Mouse (Mus musculus) yolk sac, embryonic 10.5 days (tissue): ENCODE measurements around the gene Pom121.

Experiments
- DNase-seq: peaks from one replicate; pipeline ENCODE4 v3.0.0-alpha.2; 2017; ENCODE audit warnings: low spot score

The Pom121 gene

DNA sequence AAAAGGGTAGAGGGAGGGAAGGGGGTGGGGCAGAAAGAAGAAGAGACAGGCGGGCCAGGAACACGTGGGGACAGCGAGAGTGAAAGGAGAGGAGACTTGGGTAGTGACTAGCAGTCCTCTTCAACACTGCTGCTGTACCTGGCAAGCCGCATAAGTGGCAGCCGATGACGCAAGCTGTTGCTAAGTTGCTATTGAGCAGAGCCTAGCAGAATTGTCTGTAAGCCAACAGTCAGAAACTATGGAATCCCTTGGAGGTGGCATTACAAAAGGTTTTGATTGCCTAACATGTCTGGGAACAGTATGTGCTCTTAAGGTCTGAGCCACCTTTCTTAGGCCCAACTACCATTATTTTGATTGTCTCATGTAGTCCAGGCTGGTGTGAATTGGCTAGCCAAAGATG is 26.0 kb downstream of the Pom121 start:
- DNase-seq: no peak

DNA sequence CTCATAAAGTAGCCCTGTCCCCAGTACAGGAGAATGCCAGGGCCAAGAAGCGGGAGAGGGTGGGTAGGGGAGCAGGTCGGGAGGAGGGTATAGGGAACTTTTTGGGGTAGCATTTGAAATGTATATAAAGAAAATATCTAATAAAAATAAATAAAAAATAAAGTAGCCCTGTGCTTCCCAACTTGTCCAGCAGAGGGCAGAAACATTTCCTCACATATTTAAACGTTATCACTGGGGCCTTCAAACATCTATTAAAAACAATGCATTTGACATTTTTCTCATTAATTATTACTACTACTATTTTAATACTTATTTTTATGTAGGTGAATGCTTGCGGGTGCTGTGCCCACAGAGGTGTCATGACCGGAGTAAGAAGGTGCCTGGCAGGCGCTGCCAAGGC is 26.5 kb downstream of the Pom121 start:
- no peak for DNase-seq

DNA sequence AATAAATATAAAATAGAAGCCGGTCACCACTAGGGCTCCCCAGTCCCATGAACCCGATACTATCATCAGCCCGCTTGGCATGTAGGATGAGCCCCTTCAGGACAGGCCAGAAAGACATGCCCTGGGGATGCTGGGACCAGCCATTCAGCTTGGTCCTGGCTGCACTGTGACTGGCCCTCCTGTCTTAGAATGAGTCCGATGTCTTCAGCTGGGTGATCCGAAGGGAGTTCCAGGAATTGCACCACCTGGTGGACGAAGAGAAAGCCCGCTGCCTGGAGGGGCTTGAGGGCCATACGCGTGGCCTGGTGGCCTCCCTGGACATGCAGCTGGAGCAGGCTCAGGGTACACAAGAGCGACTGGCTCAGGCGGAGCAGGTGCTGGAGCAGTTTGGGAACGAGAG is 30.8 kb downstream of the Pom121 start:
- no peak for DNase-seq

DNA sequence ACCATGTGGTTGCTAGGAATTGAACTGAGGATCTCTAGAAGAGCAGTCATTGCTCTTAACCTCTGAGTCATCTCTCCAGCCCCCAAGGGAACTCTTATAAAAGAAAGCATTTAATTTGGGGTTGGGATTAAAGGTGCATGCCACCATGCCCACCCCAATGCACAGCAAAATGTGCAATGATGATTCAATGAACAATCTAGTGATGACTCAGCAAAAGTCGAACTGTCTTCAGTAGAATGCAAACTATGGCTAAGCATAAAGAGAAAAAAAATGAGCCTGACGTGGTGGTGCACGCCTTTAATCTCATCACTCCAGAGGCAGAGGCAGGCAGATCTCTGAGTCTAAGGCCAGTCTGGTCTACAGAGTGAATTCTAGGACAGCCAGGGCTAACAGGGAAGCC is 31.8 kb downstream of the Pom121 start:
- DNase-seq: no peak

DNA sequence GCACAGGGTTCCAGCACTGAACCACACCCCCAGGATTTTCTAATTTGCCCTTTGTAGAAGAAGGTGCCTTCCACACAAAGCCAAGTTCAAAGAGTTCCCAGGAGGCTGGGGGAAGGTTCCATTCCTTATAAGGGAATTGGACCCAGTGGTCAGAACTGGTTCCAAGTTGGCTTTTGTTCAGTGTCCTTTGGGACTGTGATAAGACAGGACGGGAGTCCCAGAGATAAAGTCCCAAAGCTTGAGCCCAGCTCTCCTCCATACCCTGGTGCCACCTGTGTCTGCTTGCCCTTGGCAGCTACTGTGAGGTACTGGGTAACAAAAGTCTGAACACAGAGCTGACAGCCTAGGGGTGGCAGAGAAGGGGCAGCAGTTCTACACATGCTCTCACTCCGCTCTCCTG is 34.6 kb downstream of the Pom121 start:
- DNase-seq: no peak

DNA sequence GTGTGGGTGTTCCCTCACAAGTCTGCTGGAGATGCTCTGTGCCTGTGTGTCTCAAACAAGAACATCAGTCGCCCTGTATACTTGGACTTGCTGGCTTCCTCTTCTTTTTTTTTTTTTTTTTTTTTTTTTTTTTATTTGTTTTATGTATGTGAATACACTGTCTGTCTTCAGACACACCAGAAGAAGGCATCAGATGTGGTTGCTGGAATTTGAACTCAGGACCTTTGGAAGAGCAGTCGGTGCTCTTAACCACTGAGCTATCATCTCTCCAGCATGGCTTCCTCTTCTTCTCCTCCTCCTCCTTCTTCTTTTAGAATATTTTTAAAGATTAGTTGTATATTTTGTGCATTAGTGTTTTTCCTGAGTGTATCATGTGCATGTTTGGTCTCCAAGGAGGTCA is 36.8 kb downstream of the Pom121 start:
- DNase-seq: no peak

DNA sequence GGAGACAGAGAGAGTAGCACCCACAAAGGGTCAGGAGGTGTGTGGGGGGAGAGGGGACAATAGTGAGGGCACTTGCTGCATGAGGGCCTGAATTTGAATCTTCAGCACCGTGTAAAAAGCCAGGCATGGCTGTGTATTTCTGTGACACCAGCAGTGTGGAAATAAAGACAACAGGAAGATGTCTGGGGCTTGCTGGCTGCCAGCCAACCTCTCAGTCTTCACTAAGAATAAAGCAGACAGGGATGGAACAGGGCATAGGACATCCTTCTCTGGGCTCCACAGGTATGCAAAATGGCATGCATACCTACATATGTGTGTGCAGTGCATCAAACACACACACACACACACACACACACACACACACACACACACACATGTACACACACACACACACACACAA is 38.3 kb downstream of the Pom121 start:
- DNase-seq: no peak

DNA sequence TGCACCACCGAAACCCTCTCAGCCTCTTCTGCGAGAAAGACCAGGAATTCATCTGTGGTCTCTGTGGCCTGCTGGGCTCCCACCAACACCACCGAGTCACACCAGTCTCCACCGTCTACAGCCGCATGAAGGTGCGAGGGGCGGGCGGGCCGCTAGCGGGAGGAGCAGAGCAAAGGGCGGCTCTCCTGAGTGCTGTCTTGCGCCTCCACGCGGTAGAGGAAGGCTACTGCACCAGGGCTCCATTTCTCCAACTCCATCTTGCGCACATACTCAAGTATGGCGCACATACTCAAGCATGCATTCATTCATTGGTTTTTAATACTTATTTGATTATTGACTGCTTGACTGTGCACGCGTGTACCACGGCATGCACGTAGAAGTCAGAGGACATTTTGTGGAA is 40.8 kb downstream of the Pom121 start:
- no peak for DNase-seq

DNA sequence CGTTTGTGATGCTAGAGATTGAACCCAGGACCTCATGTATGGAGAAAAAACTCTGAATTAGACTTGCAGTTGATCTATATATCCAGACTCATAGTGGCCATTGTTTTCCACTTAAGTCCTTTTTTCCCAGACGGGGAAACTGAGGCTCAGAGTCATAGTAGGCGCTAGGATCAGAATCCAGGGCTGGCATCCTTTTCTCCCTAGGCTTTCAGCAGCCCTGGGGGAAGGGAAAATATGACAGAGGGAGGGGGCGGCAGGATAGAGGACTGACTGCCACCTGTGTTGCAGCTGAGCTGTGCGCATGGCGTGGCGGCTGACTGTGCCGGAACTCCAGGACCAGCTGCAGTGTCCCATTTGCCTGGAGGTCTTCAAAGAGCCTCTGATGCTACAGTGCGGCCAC is 41.4 kb downstream of the Pom121 start, which contains the start of gene Trim50:
Trim50 (plus strand) TSS at position 301 of the 400 bp plus-strand sequence.
- no peak for DNase-seq

DNA sequence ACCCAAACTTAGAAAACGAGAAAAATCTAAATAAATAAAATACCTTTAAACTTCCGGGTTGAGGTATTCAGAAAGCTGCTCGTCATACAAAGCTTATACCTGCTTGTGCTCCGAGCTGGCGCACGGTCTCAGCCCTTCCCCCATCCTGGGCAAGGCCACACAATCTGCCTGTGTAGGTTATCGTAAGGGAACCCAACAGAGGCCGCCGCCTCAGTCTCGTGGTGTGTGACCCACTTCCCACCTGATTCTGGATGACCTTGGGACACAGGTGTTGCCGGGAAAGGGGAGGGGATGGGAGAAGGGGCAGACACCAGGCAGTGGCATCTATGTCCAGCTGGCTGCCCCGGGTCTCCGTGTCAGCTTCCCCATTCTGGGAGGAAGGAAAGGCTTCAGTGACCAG is 42.7 kb downstream of the Pom121 start:
- no peak for DNase-seq

DNA sequence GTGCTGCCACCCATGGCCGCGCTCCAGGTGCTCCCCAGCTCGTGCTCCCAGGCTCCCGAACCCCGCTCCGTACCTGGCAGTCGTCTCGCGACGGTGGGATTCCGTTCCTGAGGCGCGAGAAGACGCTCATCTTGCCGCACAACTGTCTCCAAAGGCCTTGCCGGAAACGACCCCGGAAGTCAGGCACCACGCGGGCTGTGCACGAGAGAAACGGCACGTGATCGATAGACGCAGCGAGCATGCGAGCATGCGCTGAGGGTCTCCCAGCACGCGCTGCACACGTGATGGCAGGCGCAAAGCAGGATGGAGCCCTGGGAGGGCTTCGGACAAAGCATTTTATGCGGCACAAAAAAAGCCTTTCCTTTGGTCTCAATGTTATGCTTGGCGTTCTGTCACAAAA is 44.5 kb downstream of the Pom121 start, which contains the start of gene Fkbp6:
Fkbp6 (minus strand) TSS at position 183 of the 400 bp plus-strand sequence.
- no peak for DNase-seq

DNA sequence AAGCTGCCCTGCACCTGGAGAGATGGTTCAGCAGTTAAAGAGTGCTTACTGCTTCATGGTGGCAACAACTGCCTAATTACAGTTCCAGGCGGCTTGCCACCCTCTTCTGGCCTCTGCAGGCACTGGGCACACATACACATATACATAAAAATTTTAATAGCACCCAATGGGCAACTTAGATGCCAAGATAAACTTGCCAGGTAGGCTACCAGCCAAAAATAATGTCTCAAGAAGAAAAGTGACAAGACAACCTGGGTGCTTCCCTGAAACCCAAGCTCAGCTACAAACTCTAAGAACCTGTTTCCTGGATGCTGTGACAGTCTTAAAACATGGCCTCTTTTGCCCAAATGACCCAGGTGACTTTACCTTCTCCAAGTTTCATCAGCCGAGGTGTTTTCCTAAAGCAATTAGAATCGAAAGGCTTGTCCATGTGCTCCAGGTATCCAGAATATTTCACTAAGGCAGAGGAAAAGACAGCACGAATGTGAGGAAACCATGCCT is 46.8 kb downstream of the Pom121 start:
- no peak for DNase-seq

DNA sequence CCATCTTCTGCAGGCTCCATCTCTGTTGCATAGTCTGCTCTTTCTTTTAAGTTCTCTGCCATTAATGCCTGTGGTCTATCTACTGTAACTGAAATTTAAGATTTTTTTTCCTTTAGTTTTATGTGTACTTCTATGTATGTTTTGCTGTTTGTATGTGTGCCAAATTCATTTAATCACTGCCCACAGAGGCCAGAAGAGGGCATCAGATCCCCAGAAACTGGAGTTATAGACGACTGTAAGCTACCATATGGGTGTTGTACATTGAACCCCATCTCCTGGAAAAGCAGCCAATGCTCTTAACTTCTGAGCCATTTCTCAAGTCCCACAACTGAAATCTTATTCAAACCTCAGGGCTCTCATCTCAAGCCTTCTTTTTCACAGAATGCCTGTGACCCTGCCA is 47.9 kb downstream of the Pom121 start:
- no peak for DNase-seq

DNA sequence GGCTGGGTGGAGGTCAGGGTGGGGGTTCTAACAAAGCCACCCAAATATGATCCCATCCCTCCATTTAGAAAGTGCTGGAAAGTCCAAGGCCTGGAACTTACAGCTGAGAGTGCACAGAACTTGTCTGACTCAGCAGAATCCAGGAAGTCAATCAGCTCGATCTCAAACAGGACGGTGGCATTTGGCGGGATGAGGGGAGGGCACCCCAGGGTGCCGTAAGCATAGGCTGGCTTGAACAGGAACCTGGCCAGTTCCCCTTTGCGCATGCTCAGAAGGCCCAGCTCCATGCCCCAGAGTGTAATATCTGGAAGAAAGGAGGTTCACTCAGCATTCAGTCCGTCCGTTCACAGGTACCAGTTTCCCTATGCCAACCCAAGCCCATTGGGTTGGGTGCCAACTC is 48.4 kb downstream of the Pom121 start:
- DNase-seq: no peak

DNA sequence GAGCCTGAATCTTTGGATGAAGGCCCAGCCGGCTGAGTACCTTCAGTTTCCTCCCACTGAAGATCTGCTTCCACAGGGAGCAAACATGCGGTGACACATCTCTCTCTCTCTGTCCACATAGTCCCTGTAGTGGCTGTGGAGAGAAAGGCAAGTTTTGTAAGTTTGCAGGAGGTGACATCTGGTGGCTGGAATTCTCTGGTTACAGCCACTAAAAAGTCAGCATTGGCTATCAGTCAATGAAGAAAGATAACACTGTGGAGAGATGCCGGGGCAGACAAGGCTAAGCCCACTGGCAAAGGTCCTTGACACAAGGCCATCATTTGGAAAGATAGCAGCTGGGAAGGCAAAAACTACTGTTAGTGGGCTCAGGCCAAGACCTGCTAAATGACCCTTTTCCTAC is 56.8 kb downstream of the Pom121 start:
- DNase-seq: no peak

DNA sequence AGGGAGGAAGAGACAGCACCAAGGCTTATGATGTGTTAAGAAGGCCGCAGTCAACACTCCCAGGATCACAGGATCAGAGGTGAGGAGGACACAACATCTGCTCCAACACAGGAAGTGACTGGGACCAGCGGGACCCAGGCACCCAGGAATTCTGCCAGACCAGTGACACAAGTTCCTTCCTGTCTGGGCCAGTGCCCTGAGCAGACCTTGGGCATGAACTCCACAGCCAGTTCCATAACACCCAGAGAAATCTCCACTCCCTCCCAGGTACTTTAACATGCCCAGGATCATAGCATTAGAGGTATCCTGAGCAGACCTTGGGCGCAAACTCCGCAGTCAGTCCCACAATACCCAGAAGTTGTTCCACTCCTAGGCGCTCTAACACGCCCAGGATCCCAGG is 63.2 kb downstream of the Pom121 start:
- DNase-seq: no peak

DNA sequence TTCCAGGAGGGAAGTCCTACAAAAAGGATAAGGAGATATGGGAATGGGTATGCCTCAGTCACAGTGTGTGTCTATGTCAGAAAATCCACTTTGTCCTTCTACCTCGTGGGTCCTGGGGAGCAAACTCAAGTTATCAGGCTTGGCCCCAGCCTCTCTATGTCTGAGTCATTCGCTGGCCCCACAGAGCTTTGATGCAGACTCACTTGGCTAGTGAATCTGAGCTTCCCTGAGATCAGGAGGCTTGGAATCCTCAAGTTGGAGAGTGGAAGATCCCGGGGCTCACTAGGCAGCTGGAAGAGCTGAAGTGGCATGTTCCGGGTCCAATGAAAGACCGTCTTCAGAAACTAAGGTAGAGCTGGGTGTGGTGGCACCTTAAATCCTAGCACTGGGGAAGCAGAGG is 64.1 kb downstream of the Pom121 start:
- no peak for DNase-seq

DNA sequence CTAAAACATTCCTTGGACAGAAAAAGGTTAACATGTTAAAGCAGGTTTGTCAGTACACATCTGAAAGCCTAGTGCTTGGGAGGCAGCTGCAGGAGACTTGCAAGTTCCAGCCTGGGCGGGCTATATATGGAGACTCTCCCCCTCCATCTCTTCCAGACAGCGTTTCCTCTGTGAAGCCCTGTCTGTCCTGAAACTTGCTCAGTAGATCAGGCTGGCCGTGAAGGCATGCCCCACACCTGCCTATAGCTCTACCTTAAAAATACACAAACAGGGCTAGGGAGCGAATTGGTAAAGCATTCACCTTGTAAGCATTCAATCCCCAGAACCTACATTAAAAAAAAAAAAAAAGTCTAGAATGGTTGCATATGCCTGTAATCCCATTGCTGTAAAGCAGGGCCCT is 64.9 kb downstream of the Pom121 start:
- DNase-seq: no peak
